Mouse (Mus musculus) kidney, adult 2 months (tissue): ENCODE measurements at regions not wholly inside any gene's neighbourhood (a gene's known extent, or its start where the extent isn't known, plus 50 kb on each side); places are given as distances from the start of the nearest gene placed in this dataset.

Source experiments
- DNase-seq: peaks from one replicate; pipeline ENCODE4 v3.0.0; 2021
- H3K27ac ChIP-seq: fragments of 200-500 bp; 2 replicates; pipeline ENCODE4 v1.5.1; 2012; ENCODE audit warnings: low read depth, low read length, control low read depth, inconsistent platforms; ENCODE audit not compliant: insufficient read depth
- H3K27me3 ChIP-seq: fragments of 200-500 bp; replicated peaks from 2 replicates; pipeline ENCODE4 v1.6.1; 2012; ENCODE audit warnings: mild to moderate bottlenecking, moderate library complexity, low read length, inconsistent platforms; ENCODE audit not compliant: control insufficient read depth, insufficient read depth
- H3K36me3 ChIP-seq: fragments of 200-500 bp; 2 replicates; pipeline ENCODE4 v1.6.1; 2012; ENCODE audit warnings: mild to moderate bottlenecking, moderate library complexity, low read length, inconsistent platforms; ENCODE audit not compliant: control insufficient read depth, insufficient read depth
- H3K4me1 ChIP-seq: fragments of 200-500 bp; 2 replicates; pipeline ENCODE4 v1.6.1; 2011; ENCODE audit warnings: low read length; ENCODE audit not compliant: control insufficient read depth, insufficient read depth
- H3K4me3 ChIP-seq: fragments of 200-500 bp; 2 replicates; pipeline ENCODE4 v1.5.1; 2011; ENCODE audit warnings: mild to moderate bottlenecking, low read depth, low read length, control low read depth; ENCODE audit not compliant: insufficient read depth
- CTCF ChIP-seq: fragments of 200-500 bp; conservative IDR thresholded peaks from 2 replicates; pipeline ENCODE4 v1.5.1; 2011; ENCODE audit warnings: low read depth, mild to moderate bottlenecking, control low read depth, low read length, moderate library complexity, mixed read lengths; ENCODE audit not compliant: insufficient read depth, insufficient read length
- POLR2A ChIP-seq: fragments of 200-500 bp; IDR thresholded peaks from one replicate; pipeline ENCODE4 v1.6.1; 2011; ENCODE audit warnings: low read depth, low read length, control low read depth
- WGBS: fragments of 180-500 bp; shearing (Covaris S2); methylation state at CpG from one replicate; pipeline ENCODE4 v1.1.7; 2018; 5-methylcytosine and 5-hydroxymethylcytosine counted together

GRCm38 (mm10) chr13:25774586-25775182 lies 504.4 kb upstream of the Nrsn1 start:
- no peak for DNase-seq
- Histone ChIP-seq H3K36me3 (no peaks in the 10 kb centered on the region), H3K27ac (no peak overlapping the region)

GRCm38 (mm10) chr13:25754515-25755105 lies 484.3 kb upstream of the Nrsn1 start:
- no peak overlapping the region for H3K27ac ChIP-seq
- no peaks in the 10 kb centered on the region for H3K27me3 ChIP-seq
- no peak for TF ChIP-seq POLR2A
- no peak for TF ChIP-seq CTCF
- H3K4me1 ChIP-seq, result no peaks in the 10 kb centered on the region
- no peak for DNase-seq
- H3K36me3 ChIP-seq, result no peaks in the 10 kb centered on the region
- H3K4me3 ChIP-seq, result no peak overlapping the region

More at GRCm38 (mm10) chr13:25774586-25775182, 504.4 kb upstream of the Nrsn1 start:
- no peak for TF ChIP-seq POLR2A
- TF ChIP-seq CTCF, result no peak
- WGBS, result 74% methylated on average over 2 of the region's 2 CpGs
- H3K4me1 ChIP-seq, result no peaks in the 10 kb centered on the region
- H3K27me3 ChIP-seq, result no peaks in the 10 kb centered on the region
- no peak overlapping the region for H3K4me3 ChIP-seq

DNA sequence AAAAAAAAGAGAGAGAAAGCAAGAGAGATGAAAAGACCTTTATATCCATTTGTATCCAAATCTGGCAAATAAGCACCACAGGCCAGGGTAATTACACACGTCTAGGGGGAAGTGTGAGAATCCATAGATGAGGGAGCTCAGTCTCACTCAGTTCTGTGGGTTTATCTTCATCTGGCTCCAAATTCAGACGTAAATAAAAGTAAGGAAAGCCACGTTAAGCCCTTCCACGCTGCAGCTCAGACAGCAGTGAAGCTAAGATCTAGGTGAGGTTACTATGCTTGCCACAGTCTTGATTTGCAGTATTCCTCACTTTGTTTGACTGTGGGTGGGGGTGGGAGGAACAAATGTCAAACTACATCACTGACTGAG lies 481.1 kb upstream of the Nrsn1 start:
- Histone ChIP-seq H3K36me3 (no peaks in the 10 kb centered on the region), H3K4me3 (no peak overlapping the region), H3K27me3 (no peaks in the 10 kb centered on the region), H3K27ac (no peak overlapping the region), H3K4me1 (no peaks in the 10 kb centered on the region)
- WGBS, result 77% methylated on average over 4 of the region's 4 CpGs
- no peak for DNase-seq
- TF ChIP-seq POLR2A, result no peak

DNA sequence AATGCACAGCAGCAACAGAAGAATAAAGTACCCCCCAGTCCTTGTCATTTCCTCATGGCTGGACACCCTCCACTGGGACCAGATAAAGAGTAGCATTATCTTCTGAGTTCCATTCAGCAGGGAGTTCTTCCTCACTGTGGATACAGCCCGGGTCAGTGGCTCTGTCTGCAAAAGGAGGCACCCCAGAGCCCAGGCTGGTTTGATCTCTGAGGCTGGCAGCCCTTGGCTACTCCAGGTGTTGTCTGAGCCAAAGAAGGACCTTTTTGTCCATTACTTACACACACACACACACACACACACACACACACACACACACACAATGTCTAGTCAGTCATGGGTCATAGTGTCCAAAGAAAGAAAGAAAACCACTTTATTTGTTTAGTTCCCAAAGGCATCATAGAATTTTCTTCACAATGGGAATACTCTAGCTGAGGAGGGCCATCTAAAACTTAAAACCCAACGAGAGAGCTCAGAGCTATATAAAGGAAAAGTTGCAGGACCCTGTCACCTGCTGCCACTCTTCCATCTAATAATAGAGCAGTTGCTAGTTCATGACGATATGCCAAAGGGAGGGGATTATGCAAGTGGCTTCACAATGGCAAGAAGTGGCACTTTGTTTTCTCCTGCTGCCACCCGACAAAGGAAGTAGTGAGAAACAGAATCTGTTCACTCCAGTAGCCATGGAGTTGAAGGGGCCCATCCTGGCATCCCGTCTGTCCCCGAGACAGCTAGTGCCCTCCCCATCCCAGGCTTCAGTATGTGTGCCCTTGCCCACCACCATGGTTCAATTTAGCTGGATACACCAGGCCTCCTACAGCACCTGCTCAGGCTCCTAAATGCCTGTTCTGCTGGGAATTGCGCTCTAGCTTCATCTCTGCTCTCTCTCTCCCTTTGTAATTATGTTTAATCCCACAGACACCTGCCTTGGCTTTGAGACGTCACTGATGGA lies 480.4 kb upstream of the Nrsn1 start:
- no peak overlapping the region for H3K27ac ChIP-seq
- no peaks in the 10 kb centered on the region for H3K27me3 ChIP-seq
- TF ChIP-seq POLR2A, result no peak
- TF ChIP-seq CTCF, result no peak
- WGBS, result 64% methylated on average over 8 of the region's 8 CpGs
- DNase-seq, result no peak
- no peaks in the 10 kb centered on the region for H3K36me3 ChIP-seq
- H3K4me1 ChIP-seq, result no peaks in the 10 kb centered on the region
- no peak overlapping the region for H3K4me3 ChIP-seq

DNA sequence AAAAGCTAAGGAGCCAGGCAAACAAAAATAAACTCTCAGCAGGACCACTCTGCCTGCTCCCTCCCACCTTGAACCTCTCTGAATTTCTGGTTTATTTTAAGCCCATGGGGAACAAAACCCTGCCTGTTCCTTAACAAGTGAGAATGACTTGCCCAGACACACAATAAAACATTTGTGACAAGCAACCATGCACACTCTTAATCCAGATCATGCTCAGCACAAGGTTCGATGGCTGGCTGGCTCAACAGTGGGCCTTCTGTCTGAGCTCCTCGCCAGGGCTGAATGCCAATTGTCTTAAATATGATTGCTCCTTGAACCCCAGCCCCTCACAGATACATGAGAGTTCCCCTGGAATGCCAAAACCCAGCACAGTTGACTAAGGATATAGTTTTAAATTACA lies 468.3 kb upstream of the Nrsn1 start:
- H3K4me3 ChIP-seq, result no peak overlapping the region
- DNase-seq, result no peak
- TF ChIP-seq CTCF, result no peak
- TF ChIP-seq POLR2A, result no peak
- H3K4me1 ChIP-seq, result no peaks in the 10 kb centered on the region
- 56% methylated on average over 2 of the region's 2 CpGs for WGBS
- H3K36me3 ChIP-seq, result no peaks in the 10 kb centered on the region
- no peaks in the 10 kb centered on the region for H3K27me3 ChIP-seq
- no peak overlapping the region for H3K27ac ChIP-seq

DNA sequence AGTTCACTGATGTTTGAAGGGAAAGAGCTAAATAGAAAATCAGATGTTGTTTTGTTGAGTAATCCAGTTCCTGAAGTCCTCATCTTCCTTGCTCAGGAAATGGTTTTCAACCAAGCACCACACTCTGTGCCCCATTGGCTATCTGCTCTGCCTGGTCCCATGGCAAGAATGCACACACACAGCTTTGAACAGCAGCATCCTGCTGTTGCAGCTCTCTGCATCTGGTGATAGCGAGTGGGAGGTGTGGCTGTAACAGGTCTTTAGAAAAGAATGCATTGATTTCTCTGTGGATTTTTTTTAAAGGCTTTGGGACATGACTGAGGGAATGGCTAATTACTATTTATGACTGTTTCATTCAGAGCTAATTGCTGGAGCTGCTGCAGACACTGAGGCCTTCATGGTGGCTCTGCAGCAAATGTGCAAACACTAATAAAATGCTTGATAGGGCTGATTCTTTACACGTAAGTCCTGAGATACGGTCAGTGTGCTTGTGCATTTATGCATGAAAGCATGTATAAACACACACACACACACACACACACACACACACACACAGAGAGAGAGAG lies 459.1 kb upstream of the Nrsn1 start:
- Histone ChIP-seq H3K4me1 (no peaks in the 10 kb centered on the region), H3K4me3 (no peak overlapping the region), H3K27ac (no peak overlapping the region), H3K27me3 (no peaks in the 10 kb centered on the region), H3K36me3 (no peaks in the 10 kb centered on the region)
- WGBS, result 67% methylated on average over 3 of the region's 3 CpGs
- no peak for DNase-seq
- no peak for TF ChIP-seq POLR2A
- TF ChIP-seq CTCF, result no peak
